Mouse (Mus musculus): ENCODE results near the gene Zdhhc11. TPM values are rescaled to one million over a fixed set of nuclear protein-coding genes. Genes with fewer than 3 reads are reported as not detected.
"Not testable (repeated sequence)": the region's sequence is repeated elsewhere in the genome, so short reads cannot be mapped to it uniquely, and the experiment has no call there.

Zdhhc11 gene
- total RNA-seq, 2 experiments from 2014 or later: not detected

DNA sequence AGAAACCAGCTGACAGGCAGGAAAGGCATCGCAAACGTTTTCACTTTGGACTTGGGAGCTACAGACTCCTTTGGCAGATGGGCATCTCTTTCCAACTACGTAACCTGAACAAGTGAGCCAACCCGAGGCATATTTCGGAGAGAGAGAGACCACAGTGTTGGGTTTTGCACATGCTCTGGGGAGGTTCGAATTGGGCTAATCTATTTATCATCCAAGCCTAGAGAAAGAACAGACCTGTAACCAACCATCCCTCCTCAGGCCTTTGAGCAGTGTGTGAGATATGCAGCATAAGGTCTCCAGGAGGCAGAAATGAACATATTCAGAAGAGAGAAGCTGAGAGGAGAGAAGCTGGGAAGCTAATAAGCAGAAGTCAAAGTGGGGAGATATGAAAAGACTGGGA is 37.3 kb downstream of the Zdhhc11 start:
- ATAC-seq (replicated peaks; ENCODE audit: low FRiP score, poor library complexity, severe bottlenecking): no peak

DNA sequence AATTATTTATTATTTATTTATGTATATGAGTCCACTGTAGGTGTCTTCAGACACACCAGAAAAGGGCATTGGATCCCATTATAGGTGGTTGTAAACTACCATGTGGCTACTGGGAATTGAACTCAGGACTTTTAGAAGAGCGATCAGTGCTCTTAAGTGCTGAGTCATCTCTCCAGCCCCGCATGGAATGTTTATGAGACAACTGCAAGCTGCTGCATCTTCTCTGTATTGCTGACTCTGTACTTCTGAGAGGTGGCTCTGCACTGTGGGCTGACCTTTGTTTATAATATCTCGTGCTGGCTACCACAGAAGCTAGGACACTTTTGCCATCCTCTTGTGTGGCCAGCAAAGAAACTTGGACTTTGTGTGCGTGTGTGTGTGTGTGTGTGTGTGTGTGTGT is 37.8 kb downstream of the Zdhhc11 start:
- ATAC-seq (replicated peaks; ENCODE audit: low FRiP score, poor library complexity, severe bottlenecking): no peak

DNA sequence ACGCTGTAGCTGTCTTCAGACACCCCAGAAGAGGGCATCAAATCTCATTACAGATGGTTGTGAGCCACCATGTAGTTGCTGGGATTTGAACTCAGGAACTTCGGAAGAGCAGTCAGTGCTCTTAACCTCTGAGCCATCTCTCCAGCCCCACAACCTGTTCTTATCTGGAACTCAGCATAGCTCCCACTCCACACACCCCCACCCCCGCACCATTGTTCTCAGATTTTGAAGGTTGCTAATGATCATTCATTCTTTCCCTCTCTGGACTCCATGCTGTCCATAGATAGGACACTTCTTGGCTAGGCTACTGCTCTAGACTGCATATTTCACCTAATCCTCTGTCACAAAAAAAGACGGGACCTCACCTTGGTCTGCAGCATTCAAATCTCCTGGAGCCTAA is 43.2 kb downstream of the Zdhhc11 start:
- ATAC-seq (replicated peaks; ENCODE audit: low FRiP score, poor library complexity, severe bottlenecking): not testable (repeated sequence)

GRCm38 (mm10) chr13:74008216-74008615 is 44.6 kb downstream of the Zdhhc11 start:
- ATAC-seq (replicated peaks; ENCODE audit: low FRiP score, poor library complexity, severe bottlenecking): not testable (repeated sequence)

GRCm38 (mm10) chr13:74008948-74009718 is 45.5 kb downstream of the Zdhhc11 start, which contains the start of gene Tppp:
TSS of gene Tppp (plus strand) at chr13:74009407.
- peak; percentile 95 for ATAC-seq (replicated peaks; ENCODE audit: low FRiP score, poor library complexity, severe bottlenecking)

DNA sequence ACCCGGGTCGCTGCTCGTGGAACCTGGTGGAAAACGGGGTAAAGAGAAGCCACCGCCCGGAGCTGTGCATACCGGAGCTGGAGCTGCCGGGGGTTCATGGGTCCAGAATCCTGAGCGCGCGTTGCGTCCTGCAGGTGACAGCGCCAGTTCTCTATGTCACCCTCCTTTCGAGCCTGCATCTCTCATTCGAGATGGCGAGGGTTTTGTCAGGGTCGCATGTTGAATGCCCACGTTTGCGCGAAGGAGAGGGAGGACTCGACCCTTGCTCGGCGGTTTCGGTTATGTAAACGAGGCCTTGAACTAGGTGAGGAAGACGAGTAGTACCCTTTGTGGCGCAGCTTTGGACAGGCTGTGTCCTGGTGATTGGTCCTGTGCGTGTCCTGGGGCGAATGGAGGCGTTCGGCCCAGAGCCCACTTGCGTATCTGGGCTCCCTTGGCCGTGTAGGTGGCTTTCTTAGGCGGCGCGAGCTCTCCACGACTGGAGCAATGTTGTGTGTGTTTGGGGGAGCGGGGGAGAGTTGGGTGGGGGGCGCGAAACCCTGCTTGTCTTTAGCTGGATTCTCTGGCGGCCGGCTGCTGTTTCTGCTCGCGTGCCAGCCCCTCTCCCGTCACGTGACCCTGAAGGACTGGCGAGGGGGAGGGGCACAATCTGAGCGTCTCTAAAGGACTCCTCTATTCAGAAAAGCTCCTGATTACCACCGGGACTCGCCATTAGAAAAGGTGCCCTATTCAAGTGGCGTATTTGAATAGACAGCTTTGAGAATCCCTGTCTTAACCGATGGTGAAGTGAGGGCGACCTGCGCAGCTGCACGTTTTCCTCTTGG is 46.4 kb downstream of the Zdhhc11 start:
- 0 out of 2 replicates have a peak, but pooled peaks have one; percentile 6 for ATAC-seq (replicated peaks; ENCODE audit: low FRiP score, poor library complexity, severe bottlenecking)

- no peak for ATAC-seq (replicated peaks; ENCODE audit: low FRiP score, poor library complexity, severe bottlenecking)
Observed at GRCm38 (mm10) chr13:74010678-74011077, 47.0 kb downstream of the Zdhhc11 start.

DNA sequence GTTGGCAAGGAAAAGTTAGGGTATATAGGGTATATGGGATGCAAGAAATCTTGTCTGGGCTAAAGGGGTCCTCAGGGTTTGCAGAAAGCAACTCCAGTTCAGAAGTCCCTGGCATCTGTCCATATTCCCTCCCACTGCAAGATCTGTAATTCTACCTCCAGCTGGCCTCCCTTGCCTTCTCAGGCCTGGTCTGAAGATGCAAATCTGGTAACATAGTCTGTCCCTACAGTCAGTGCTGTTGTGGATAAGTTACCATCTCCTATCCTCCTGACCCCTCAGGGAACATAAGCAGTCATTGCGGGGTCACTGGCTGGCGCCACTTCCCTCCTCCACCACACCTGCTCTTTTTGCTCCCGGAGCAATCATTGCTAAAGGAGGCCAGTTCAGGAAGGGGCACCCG is 52.3 kb downstream of the Zdhhc11 start:
- no peak for ATAC-seq (replicated peaks; ENCODE audit: low FRiP score, poor library complexity, severe bottlenecking)

GRCm38 (mm10) chr13:74017426-74017825 is 53.8 kb downstream of the Zdhhc11 start:
- ATAC-seq (replicated peaks; ENCODE audit: low FRiP score, poor library complexity, severe bottlenecking): no peak

DNA sequence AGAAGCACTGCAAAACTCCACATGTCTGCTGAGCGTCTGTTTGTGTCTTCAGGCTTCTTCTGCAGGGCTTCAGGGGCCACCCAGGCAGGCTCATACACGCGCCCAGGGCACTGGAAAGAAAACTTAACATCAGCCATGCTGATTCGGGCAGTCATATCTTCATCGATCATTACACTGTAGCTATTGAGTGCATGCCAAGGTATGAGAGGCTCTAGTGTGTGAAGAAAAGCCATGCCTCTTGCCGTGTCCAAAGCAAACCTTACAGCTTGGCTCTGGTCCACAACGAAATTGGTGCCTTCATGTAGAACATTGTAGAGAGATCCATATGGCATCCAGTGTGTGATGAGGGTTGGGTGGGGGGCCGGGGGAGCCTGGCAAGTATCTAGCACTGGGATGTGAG is 55.4 kb downstream of the Zdhhc11 start:
- ATAC-seq (replicated peaks; ENCODE audit: low FRiP score, poor library complexity, severe bottlenecking): not testable (repeated sequence)

DNA sequence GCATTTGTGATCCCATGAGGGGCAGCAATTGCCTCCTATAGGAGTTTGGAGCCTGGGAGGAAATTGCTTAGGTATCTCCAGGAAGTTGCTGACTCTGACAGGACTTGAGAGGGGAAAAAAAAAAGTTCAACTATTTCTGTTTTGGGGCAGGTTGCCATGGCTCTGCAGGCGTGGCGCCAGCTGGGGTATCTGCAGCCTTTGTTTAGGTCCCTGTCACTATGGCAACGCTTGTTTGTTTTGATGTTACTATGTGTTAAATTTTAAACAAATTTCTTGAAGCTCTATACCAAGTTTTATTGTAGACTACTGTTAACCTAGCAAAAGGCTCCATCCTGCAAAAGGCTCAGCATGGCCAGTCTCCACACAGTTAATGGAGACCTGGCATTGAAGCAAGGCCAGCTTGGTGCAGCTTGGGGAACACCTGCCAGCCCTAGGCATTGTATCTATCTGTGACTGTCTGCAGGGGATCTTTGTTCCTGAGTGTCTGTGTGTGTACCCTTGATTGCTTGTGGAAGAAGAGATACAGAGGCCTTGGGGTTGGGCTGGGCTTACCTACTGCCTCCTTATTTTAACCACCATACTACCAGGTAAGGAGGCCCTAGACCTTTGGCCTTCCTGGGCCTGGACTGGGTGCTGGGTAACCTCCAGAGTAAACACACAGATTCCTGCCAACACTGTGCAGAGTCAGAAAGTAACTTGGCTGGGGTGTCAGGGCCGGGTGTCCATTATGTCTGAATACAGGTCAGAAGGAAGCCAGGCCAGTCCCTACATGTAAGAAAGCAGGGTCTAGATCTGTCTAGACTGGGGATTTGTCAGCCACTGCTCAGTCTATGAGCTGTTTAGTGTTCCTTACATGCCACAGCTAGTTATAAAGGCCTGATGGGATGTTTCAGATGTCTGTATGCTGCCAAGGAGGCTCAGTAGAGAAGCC is 61.8 kb downstream of the Zdhhc11 start:
- no peak for ATAC-seq (replicated peaks; ENCODE audit: low FRiP score, poor library complexity, severe bottlenecking)

DNA sequence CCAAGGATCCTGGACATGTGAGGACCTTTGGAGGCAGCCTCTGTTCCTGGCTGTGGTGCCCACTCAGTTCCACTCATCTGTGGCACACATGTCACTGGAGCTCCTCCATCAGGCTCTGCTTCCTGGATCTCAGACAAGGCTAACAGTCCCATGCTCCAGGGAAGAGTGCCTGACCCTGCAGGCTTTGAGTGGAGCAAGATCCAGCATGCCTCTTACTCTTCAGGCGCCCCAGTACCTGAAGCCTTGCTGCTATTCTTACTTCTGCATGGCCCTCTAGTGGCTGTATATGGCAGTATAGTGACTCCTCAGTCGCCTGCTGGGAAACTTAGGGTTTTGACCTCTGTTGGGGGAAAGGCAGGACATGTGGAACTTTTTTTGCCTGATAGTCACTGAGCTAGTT is 62.6 kb downstream of the Zdhhc11 start:
- no peak for ATAC-seq (replicated peaks; ENCODE audit: low FRiP score, poor library complexity, severe bottlenecking)

DNA sequence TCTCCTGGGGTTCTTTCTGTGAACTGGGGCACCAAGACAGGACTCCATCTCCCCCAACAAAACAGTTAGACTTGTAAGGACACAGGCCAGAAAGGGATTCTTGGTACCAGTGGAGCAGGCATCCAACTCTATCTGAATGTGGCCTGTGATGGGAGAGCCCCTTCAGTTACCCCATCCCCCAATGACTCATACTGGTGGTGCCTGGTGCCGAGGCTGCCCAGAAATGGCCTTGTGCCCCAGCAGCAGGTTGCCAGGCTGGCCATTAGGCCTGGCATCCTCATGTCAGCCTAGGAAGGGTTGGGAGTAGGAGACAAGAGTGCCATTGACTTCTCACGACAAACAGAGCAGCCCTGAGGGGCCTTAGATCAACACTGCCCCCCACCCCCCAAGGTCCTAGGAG is 64.5 kb downstream of the Zdhhc11 start:
- no peak for ATAC-seq (replicated peaks; ENCODE audit: low FRiP score, poor library complexity, severe bottlenecking)

DNA sequence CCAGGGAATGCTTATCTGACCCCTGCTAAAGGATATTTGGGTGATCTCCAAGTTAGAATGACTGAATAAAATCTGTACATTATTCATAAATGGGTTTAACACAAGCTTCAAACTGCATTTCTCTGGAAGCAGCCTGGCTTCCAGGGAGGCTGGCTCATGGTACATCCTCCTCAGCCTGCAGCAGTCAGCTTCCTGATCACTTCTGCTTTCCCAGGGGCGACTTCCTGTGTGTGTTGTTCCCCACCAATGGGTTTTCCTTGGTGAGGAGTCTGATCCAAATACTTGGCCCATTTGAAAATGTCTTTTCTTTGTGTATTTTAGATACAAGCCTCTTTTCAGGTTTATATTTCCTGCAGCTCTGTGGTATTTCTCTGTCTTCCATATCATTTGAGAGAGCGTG is 65.4 kb downstream of the Zdhhc11 start:
- no peak for ATAC-seq (replicated peaks; ENCODE audit: low FRiP score, poor library complexity, severe bottlenecking)

- no peak for ATAC-seq (replicated peaks; ENCODE audit: low FRiP score, poor library complexity, severe bottlenecking)
Observed at GRCm38 (mm10) chr13:74030691-74031090, 67.0 kb downstream of the Zdhhc11 start.

GRCm38 (mm10) chr13:74031133-74031532 is 67.5 kb downstream of the Zdhhc11 start:
- ATAC-seq (replicated peaks; ENCODE audit: low FRiP score, poor library complexity, severe bottlenecking): no peak

- no peak for ATAC-seq (replicated peaks; ENCODE audit: low FRiP score, poor library complexity, severe bottlenecking)
Observed at GRCm38 (mm10) chr13:74034756-74035155, 71.1 kb downstream of the Zdhhc11 start.

DNA sequence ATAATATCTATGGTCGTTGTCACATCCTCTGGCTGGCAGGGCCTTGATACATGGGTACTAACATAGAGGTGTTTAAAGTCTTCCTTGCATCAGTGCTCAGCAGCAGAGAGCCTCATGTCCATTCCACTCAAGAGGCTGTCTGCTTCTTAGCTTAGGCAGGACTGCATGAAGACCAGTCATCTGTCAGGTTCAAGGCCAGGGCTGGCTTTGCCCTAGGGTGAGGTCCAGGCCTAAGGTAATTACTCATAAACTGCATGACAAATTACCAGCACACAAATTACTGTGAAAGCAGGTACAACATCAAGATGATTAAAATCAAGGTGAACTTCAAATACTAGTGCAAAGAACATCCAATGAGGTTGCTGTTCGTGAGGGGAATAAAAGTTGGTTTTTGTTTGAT is 72.1 kb downstream of the Zdhhc11 start:
- ATAC-seq (replicated peaks; ENCODE audit: low FRiP score, poor library complexity, severe bottlenecking): no peak

GRCm38 (mm10) chr13:74039926-74040325 is 76.3 kb downstream of the Zdhhc11 start:
- no peak for ATAC-seq (replicated peaks; ENCODE audit: low FRiP score, poor library complexity, severe bottlenecking)
